Mouse (Mus musculus): ENCODE results near the gene Atg16l2. TPM values are rescaled to one million over a fixed set of nuclear protein-coding genes. Genes with fewer than 3 reads are reported as not detected.

The Atg16l2 gene
- polyA plus RNA-seq, 1 experiment from 2014 or later = 16.4 TPM

DNA sequence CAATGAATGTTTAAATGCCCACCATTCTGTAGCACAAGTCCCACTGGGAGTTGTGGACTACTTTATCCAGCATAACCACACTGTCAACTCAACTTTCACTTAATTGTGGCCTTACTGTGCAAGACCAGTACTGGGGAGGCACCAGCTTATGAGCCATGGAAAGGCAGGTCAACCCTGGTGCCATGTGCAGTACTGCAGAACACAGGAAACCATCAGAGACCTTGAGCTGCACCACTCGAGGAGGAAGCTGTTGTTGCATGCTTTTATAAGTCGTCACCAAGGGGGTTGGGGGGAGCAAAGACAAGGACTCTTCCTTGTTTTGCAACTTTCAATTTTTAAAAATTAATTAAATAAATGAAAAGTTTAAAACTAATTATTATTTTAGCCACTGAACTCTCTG lies 49.0 kb downstream of the Atg16l2 start:
- WGBS = 75% methylated on average over 2 of the region's 2 CpGs
- no peaks in the 10 kb centered on the region for H3K36me3 ChIP-seq (ENCODE audit: control insufficient read depth, insufficient read depth, low read length)

DNA sequence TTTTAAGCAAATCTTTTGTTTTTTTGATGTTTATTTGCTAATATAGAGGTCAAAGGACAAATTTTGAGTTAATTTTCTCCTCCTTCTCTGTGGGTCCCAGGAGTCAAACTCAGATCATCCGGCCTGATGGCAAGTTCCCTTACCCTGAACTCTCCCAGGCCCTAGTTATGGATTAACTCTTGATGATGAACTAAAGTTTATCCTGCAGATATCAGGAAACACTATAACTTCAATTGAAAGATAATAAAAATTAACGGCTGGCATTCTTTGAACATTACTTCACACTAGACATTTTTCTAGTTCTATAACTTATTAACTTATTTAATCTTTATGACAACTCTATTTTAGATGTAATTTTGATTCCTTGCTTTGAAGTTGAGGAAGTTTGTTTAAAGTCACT lies 52.9 kb downstream of the Atg16l2 start:
- Histone ChIP-seq H3K4me2 (ENCODE audit: low read depth, low read length, severe bottlenecking) (no peak overlapping the region), H3K27me3 (ENCODE audit: control insufficient read depth, insufficient read depth, low read length) (no peaks in the 10 kb centered on the region), H3K4me1 (replicated peaks; ENCODE audit: control insufficient read depth, insufficient read depth, low read length) (no peaks in the 10 kb centered on the region), H3K9me3 (ENCODE audit: control insufficient read depth, low read length) (no peaks in the 10 kb centered on the region), H3K4me3 (ENCODE audit: low read depth, low read length) (no peak overlapping the region), H3K9ac (ENCODE audit: low read length) (no peak overlapping the region), H3K27ac (ENCODE audit: low read depth, low read length) (no peak overlapping the region), H3K36me3 (ENCODE audit: control insufficient read depth, insufficient read depth, low read length) (no peaks in the 10 kb centered on the region)
- ATAC-seq (replicated peaks; ENCODE audit: low FRiP score) = no peak
- WGBS = 83% methylated on average over 2 of the region's 2 CpGs
- no peak for DNase-seq (ENCODE audit: low spot score)

More for the DNA sequence above, 49.0 kb downstream of the Atg16l2 start:
- Histone ChIP-seq H3K4me2 (ENCODE audit: low read depth, low read length, severe bottlenecking) (no peak overlapping the region), H3K9ac (ENCODE audit: low read length) (no peak overlapping the region), H3K27me3 (ENCODE audit: control insufficient read depth, insufficient read depth, low read length) (no peaks in the 10 kb centered on the region), H3K4me3 (ENCODE audit: low read depth, low read length) (no peak overlapping the region), H3K4me1 (replicated peaks; ENCODE audit: control insufficient read depth, insufficient read depth, low read length) (no peaks in the 10 kb centered on the region), H3K9me3 (ENCODE audit: control insufficient read depth, low read length) (no peaks in the 10 kb centered on the region), H3K27ac (ENCODE audit: low read depth, low read length) (no peak overlapping the region)
- ATAC-seq (replicated peaks; ENCODE audit: low FRiP score) (no peak), DNase-seq (ENCODE audit: low spot score) (no peak)

DNA sequence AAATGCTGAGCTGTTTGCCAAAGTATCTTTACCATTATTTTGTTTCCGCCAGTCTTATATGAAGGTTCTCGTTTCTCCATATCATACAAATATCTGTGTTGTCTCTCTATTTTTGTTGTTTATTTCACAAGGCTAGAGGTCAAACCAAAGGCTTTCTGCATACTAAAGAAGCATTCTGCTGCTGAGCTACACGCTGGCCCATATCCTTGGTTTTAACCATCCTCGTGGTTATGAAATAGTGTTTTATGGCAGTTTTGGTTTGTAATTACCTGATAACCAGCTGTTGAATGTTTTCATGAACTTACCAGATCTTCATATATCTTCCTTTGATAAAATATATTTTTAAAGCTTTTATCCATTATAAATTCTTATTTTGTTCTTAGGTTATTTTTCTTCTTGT lies 53.3 kb downstream of the Atg16l2 start:
- WGBS = 93% methylated on average over 4 of the region's 4 CpGs
- H3K27ac ChIP-seq (ENCODE audit: low read depth, low read length) = no peak overlapping the region

DNA sequence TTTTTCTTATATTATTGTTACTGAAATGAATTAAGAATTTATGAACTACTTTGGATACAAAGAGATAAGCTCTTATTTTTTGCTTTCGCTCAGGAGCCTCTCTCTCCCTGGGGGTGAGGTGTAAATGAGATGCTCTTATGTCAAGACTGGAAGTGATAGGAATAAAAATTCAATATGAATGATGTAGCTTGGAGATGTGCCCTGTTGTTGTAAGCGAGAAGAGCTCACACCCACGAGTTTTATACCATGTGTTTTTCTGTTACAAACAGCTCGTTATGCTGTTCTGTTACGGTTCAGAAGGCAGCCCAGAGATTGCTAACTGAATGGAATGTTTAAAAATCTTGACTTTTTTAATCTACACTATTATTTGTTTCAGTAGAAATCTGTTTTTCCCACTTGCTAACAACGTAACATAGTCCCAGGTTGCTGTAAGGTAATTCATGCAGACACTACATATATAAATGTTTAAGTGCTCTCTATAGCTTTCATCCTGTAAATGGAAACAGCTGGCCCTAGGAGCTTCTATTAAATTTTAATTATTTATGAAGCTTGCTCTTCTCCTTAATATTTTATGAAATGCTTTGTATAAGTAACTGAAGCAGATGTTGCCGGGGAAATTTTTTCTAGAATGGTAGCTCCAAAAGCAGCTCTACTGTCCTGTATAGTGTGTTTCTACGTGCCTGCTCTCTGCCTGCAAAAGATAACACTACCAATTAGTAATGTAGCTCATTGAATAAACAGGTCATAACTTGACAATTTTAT lies 65.2 kb downstream of the Atg16l2 start:
- no peaks in the 10 kb centered on the region for H3K9me3 ChIP-seq (ENCODE audit: control insufficient read depth, low read length)
- ATAC-seq (replicated peaks; ENCODE audit: low FRiP score) (no peak), DNase-seq (ENCODE audit: low spot score) (no peak)
- H3K27ac ChIP-seq (ENCODE audit: low read depth, low read length) = no peak overlapping the region
- no peaks in the 10 kb centered on the region for H3K4me1 ChIP-seq (replicated peaks; ENCODE audit: control insufficient read depth, insufficient read depth, low read length)
- no peak overlapping the region for H3K4me3 ChIP-seq (ENCODE audit: low read depth, low read length)
- no peaks in the 10 kb centered on the region for H3K36me3 ChIP-seq (ENCODE audit: control insufficient read depth, insufficient read depth, low read length)
- H3K9ac ChIP-seq (ENCODE audit: low read length) = no peak overlapping the region
- H3K27me3 ChIP-seq (ENCODE audit: control insufficient read depth, insufficient read depth, low read length) = no peaks in the 10 kb centered on the region
- WGBS = 81% methylated on average over 8 of the region's 8 CpGs
- no peak overlapping the region for H3K4me2 ChIP-seq (ENCODE audit: low read depth, low read length, severe bottlenecking)

More for the DNA sequence above, 53.3 kb downstream of the Atg16l2 start:
- H3K36me3 ChIP-seq (ENCODE audit: control insufficient read depth, insufficient read depth, low read length) = no peaks in the 10 kb centered on the region
- no peaks in the 10 kb centered on the region for H3K27me3 ChIP-seq (ENCODE audit: control insufficient read depth, insufficient read depth, low read length)
- no peaks in the 10 kb centered on the region for H3K9me3 ChIP-seq (ENCODE audit: control insufficient read depth, low read length)
- ATAC-seq (replicated peaks; ENCODE audit: low FRiP score) (no peak), DNase-seq (ENCODE audit: low spot score) (no peak)
- H3K4me1 ChIP-seq (replicated peaks; ENCODE audit: control insufficient read depth, insufficient read depth, low read length) = no peaks in the 10 kb centered on the region
- H3K4me2 ChIP-seq (ENCODE audit: low read depth, low read length, severe bottlenecking) = no peak overlapping the region
- no peak overlapping the region for H3K4me3 ChIP-seq (ENCODE audit: low read depth, low read length)
- H3K9ac ChIP-seq (ENCODE audit: low read length) = no peak overlapping the region

DNA sequence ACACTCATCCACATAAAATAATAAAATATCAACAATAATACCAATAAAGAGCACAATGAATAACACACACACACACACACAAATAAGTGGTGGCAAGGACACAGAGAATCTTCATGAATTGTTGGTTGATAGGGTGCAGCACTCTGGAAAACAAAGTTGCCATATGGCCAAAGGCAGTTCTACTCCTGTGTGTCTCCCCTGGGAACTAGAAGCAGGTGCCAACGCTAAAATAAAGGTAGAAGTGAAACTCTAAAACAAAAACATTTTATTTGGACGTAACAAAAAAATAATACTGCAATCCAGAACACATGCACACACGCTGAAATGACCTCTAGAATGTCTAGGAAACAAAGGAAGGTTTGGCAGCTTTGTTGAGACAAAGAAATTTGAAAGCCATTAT lies 69.3 kb downstream of the Atg16l2 start:
- Histone ChIP-seq H3K36me3 (ENCODE audit: control insufficient read depth, insufficient read depth, low read length) (no peaks in the 10 kb centered on the region), H3K4me3 (ENCODE audit: low read depth, low read length) (no peak overlapping the region), H3K4me1 (replicated peaks; ENCODE audit: control insufficient read depth, insufficient read depth, low read length) (no peaks in the 10 kb centered on the region), H3K9me3 (ENCODE audit: control insufficient read depth, low read length) (no peaks in the 10 kb centered on the region), H3K9ac (ENCODE audit: low read length) (no peak overlapping the region), H3K27me3 (ENCODE audit: control insufficient read depth, insufficient read depth, low read length) (no peaks in the 10 kb centered on the region), H3K4me2 (ENCODE audit: low read depth, low read length, severe bottlenecking) (no peak overlapping the region), H3K27ac (ENCODE audit: low read depth, low read length) (no peak overlapping the region)
- DNase-seq (ENCODE audit: low spot score) = no peak
- ATAC-seq (replicated peaks; ENCODE audit: low FRiP score) = no peak
- WGBS = 72% methylated on average over 3 of the region's 3 CpGs

DNA sequence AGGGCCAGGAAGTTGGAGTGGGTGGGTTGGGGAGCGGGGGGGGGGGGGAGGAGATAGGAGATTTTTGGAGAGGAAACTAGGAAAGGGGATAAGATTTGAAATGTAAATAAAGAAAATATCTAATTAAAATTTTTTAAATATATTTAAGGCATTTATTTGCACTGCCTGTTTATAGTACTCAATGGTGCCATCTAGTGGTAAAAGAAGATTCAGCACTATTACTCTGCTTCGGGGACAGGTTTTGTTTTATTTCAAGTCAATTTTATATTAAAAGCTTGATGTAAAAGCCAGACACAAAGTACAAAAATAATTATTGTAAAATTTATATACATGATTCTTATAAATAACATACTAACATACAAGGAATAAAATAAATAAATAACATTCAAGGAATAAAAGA lies 70.6 kb downstream of the Atg16l2 start:
- H3K36me3 ChIP-seq (ENCODE audit: control insufficient read depth, insufficient read depth, low read length) = no peaks in the 10 kb centered on the region
- H3K9me3 ChIP-seq (ENCODE audit: control insufficient read depth, low read length) = no peaks in the 10 kb centered on the region
- H3K27ac ChIP-seq (ENCODE audit: low read depth, low read length) = no peak overlapping the region
- no peak overlapping the region for H3K4me2 ChIP-seq (ENCODE audit: low read depth, low read length, severe bottlenecking)
- H3K9ac ChIP-seq (ENCODE audit: low read length) = no peak overlapping the region
- no peaks in the 10 kb centered on the region for H3K27me3 ChIP-seq (ENCODE audit: control insufficient read depth, insufficient read depth, low read length)
- 35% methylated on average over 2 of the region's 2 CpGs for WGBS
- no peak for ATAC-seq (replicated peaks; ENCODE audit: low FRiP score)
- H3K4me1 ChIP-seq (replicated peaks; ENCODE audit: control insufficient read depth, insufficient read depth, low read length) = no peaks in the 10 kb centered on the region
- DNase-seq (ENCODE audit: low spot score) = no peak
- H3K4me3 ChIP-seq (ENCODE audit: low read depth, low read length) = no peak overlapping the region

DNA sequence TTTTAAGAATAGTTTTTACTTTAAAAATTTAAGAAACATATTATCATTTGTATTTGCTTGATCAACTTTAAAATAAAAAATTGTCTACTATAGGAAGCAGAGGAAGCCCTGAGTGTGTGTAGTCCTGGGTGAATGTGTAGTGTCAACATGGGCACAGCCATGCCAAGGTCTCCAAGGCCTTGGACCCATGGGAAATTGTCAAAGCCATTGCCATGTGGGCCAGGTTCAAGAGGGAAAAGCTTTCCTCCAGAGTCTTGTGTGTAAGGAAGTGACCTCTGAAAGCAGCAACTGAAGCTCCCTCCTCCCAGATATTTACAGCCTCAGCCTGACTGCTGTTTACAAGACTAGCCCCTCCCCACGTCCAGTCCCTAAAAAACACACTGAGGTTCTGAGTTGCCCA lies 72.7 kb downstream of the Atg16l2 start:
- H3K9ac ChIP-seq (ENCODE audit: low read length) = no peak overlapping the region
- no peak overlapping the region for H3K27ac ChIP-seq (ENCODE audit: low read depth, low read length)
- H3K27me3 ChIP-seq (ENCODE audit: control insufficient read depth, insufficient read depth, low read length) = no peaks in the 10 kb centered on the region
- no peak overlapping the region for H3K4me2 ChIP-seq (ENCODE audit: low read depth, low read length, severe bottlenecking)
- 70% methylated on average over 1 of the region's 1 CpGs for WGBS
- no peak overlapping the region for H3K4me3 ChIP-seq (ENCODE audit: low read depth, low read length)
- H3K9me3 ChIP-seq (ENCODE audit: control insufficient read depth, low read length) = no peaks in the 10 kb centered on the region
- no peak for ATAC-seq (replicated peaks; ENCODE audit: low FRiP score)
- no peaks in the 10 kb centered on the region for H3K4me1 ChIP-seq (replicated peaks; ENCODE audit: control insufficient read depth, insufficient read depth, low read length)
- no peak for DNase-seq (ENCODE audit: low spot score)
- no peaks in the 10 kb centered on the region for H3K36me3 ChIP-seq (ENCODE audit: control insufficient read depth, insufficient read depth, low read length)

DNA sequence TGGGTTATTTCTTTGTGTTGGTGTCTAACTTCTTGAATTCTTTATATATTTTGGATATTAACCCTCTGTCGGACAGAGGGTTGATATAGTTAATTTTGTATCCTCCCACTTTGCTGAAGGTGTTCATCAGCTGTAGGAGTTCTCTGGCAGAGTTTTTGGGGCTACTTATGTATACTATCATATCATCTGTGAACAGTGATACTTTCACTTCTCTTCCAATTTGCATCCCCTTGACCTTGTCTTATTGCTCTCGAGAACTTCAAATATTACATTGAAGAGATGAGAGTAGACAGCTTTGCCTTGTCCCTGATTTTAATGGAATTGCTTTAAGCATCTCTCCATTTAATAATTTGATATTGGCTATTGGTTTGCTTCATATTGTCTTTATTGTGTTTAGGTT lies 78.5 kb downstream of the Atg16l2 start:
- WGBS = 94% methylated on average over 2 of the region's 2 CpGs
- H3K4me3 ChIP-seq (ENCODE audit: low read depth, low read length) = no peak overlapping the region

DNA sequence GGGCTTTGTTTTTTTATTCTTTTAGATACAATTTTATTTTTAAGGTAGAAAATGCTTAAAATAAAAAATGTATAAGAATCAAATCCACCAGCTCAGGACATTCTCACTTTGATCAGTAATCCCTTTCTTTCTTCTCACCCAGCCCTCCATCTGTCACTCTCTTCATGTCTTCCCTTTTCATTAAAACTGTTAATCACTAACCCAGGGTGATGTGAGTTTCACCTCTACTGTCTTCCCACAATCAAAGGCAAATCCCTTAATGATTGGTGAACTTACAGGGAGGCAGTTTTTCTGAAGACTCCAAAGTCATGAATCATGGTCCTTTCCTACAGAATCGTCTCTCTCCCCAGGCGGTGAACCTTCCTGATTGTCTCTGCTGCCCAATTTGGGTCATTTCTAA lies 85.3 kb downstream of the Atg16l2 start:
- H3K4me2 ChIP-seq (ENCODE audit: low read depth, low read length, severe bottlenecking) = no peak overlapping the region
- no peak overlapping the region for H3K4me3 ChIP-seq (ENCODE audit: low read depth, low read length)
- no peaks in the 10 kb centered on the region for H3K27me3 ChIP-seq (ENCODE audit: control insufficient read depth, insufficient read depth, low read length)
- no peaks in the 10 kb centered on the region for H3K4me1 ChIP-seq (replicated peaks; ENCODE audit: control insufficient read depth, insufficient read depth, low read length)
- no peaks in the 10 kb centered on the region for H3K9me3 ChIP-seq (ENCODE audit: control insufficient read depth, low read length)
- H3K36me3 ChIP-seq (ENCODE audit: control insufficient read depth, insufficient read depth, low read length) = no peaks in the 10 kb centered on the region
- no peak overlapping the region for H3K9ac ChIP-seq (ENCODE audit: low read length)
- H3K27ac ChIP-seq (ENCODE audit: low read depth, low read length) = no peak overlapping the region
- 76% methylated on average over 2 of the region's 2 CpGs for WGBS
- DNase-seq (ENCODE audit: low spot score) = no peak
- ATAC-seq (replicated peaks; ENCODE audit: low FRiP score) = no peak

More for the DNA sequence above, 78.5 kb downstream of the Atg16l2 start:
- Histone ChIP-seq H3K27ac (ENCODE audit: low read depth, low read length) (no peak overlapping the region), H3K9me3 (ENCODE audit: control insufficient read depth, low read length) (no peaks in the 10 kb centered on the region), H3K4me2 (ENCODE audit: low read depth, low read length, severe bottlenecking) (no peak overlapping the region), H3K36me3 (ENCODE audit: control insufficient read depth, insufficient read depth, low read length) (no peaks in the 10 kb centered on the region), H3K9ac (ENCODE audit: low read length) (no peak overlapping the region), H3K27me3 (ENCODE audit: control insufficient read depth, insufficient read depth, low read length) (no peaks in the 10 kb centered on the region), H3K4me1 (replicated peaks; ENCODE audit: control insufficient read depth, insufficient read depth, low read length) (no peaks in the 10 kb centered on the region)
- DNase-seq (ENCODE audit: low spot score) (no peak), ATAC-seq (replicated peaks; ENCODE audit: low FRiP score) (no peak)

Measured in forebrain, embryonic 11.5 days (tissue).